ENCODE assay signal across 9 mouse cellular contexts in genomic region chr5:28123455-28123825, GRCm38 (mm10). TPM values are rescaled to one million over a fixed set of nuclear protein-coding genes. Genes with fewer than 3 reads are reported as not detected.
DNase-seq lines count a peak whose midpoint lies in the region; ATAC-seq and TF ChIP-seq lines count a peak whose summit lies in the region.
"Had no signal": no experiment of that assay in that cellular context is flagged by ENCODE, and none has a peak within 500 bp of the region (broad histone marks: within the 10 kb centered on the region; RNA-seq: fewer than 3 reads in every experiment).

No protein-coding gene starts in this region.

- peak overlapping the region; percentile 4; the same call in 1 of the 2 replicates for H3K4me2 ChIP-seq in CH12.LX (ENCODE audit: insufficient read depth, low read depth, poor library complexity, severe bottlenecking)
- no peak overlapping the region for H3K4me2 ChIP-seq in forebrain, postnatal 0 days (ENCODE audit: low read depth)

- in situ Hi-C loops in CH12.LX (cut with MboI; ENCODE audit: low pct_ligation_motif_present, low pct_unique_long_range_greater_than_20kb, low sequenced_read_pairs) = no loop called here

- no peaks in the 10 kb centered on the region for H3K9me3 ChIP-seq in heart, embryonic 10.5 days
- H3K9me3 ChIP-seq in CH12.LX (replicated peaks; ENCODE audit: low read length) = no peaks in the 10 kb centered on the region
- no peaks in the 10 kb centered on the region for H3K9me3 ChIP-seq in forebrain, postnatal 0 days (ENCODE audit: low read length)
- no peaks in the 10 kb centered on the region for H3K9me3 ChIP-seq in midbrain, embryonic 10.5 days (replicated peaks)

- TF ChIP-seq EP300 in CH12.LX (IDR thresholded peaks at IDR 0.05; ENCODE audit: low read length) = no peak

- no peak overlapping the region for H3K27ac ChIP-seq in heart, embryonic 10.5 days
- no peak overlapping the region for H3K27ac ChIP-seq in CH12.LX (ENCODE audit: insufficient read depth, low read depth)
- H3K27ac ChIP-seq in forebrain, postnatal 0 days (ENCODE audit: low read depth, low read length) = no peak overlapping the region
- peak overlapping the region; percentile 91 for H3K27ac ChIP-seq in midbrain, embryonic 10.5 days (replicated peaks)
- H3K27ac ChIP-seq in thymus, adult 2 months (ENCODE audit: control insufficient read depth, insufficient read depth, low read length) = no peak overlapping the region
- H3K27ac ChIP-seq: macrophage had no signal

- peaks cover 8% of the 10 kb centered on the region for H3K4me1 ChIP-seq in heart, embryonic 10.5 days
- no peaks in the 10 kb centered on the region for H3K4me1 ChIP-seq in CH12.LX (ENCODE audit: control insufficient read depth in 1 of 2, insufficient read depth in 2 of 2)
- no peaks in the 10 kb centered on the region for H3K4me1 ChIP-seq in forebrain, postnatal 0 days (ENCODE audit: insufficient read depth)
- H3K4me1 ChIP-seq in midbrain, embryonic 10.5 days = peaks cover 59% of the 10 kb centered on the region
- no peaks in the 10 kb centered on the region for H3K4me1 ChIP-seq in thymus, adult 2 months (replicated peaks; ENCODE audit: control insufficient read depth, insufficient read depth, low read length)

- peak overlapping the region; percentile 16; the same call in 1 of the 2 replicates for H3K4me3 ChIP-seq in heart, embryonic 10.5 days
- no peak overlapping the region for H3K4me3 ChIP-seq in CH12.LX (replicated peaks in 1 of 3; ENCODE audit: low read depth in 2 of 3, low read length in 2 of 3, poor library complexity in 1 of 3)
- H3K4me3 ChIP-seq in forebrain, postnatal 0 days (ENCODE audit: low read depth, low read length) = no peak overlapping the region
- H3K4me3 ChIP-seq in midbrain, embryonic 10.5 days = peak overlapping the region; percentile 57
- H3K4me3 ChIP-seq in thymus, adult 2 months (ENCODE audit: control insufficient read depth, insufficient read depth, low read length) = no peak overlapping the region

- no peaks in the 10 kb centered on the region for H3K36me3 ChIP-seq in heart, embryonic 10.5 days
- no peaks in the 10 kb centered on the region for H3K36me3 ChIP-seq in CH12.LX (replicated peaks in 1 of 2; ENCODE audit: control insufficient read depth in 1 of 2, insufficient read depth in 1 of 2, low read length in 1 of 2)
- H3K36me3 ChIP-seq in forebrain, postnatal 0 days (ENCODE audit: insufficient read depth) = no peaks in the 10 kb centered on the region
- H3K36me3 ChIP-seq in midbrain, embryonic 10.5 days = no peaks in the 10 kb centered on the region
- H3K36me3 ChIP-seq in thymus, adult 2 months (ENCODE audit: control insufficient read depth, insufficient read depth, low read length) = no peaks in the 10 kb centered on the region

- no peaks in the 10 kb centered on the region for H3K79me2 ChIP-seq in CH12.LX (replicated peaks; ENCODE audit: control insufficient read depth, extremely low read depth, insufficient read depth, poor library complexity, severe bottlenecking)

- TF ChIP-seq POLR2A in CH12.LX (IDR thresholded peaks at IDR 0.05; ENCODE audit: low read depth, low read length) = no peak
- TF ChIP-seq POLR2A in thymus, adult 2 months (IDR thresholded peaks at IDR 0.05; ENCODE audit: control insufficient read depth, extremely low read depth, insufficient read depth, low read length, poor library complexity) = no peak

- intact Hi-C loops in heart, postnatal 14 days (cut with DNase I) = loop anchor here (5.0 kb wide), 2 partner anchors 44 to 264 kb away; partner anchors contain the start of gene En2

- WGBS in heart, embryonic 10.5 days = 1% methylated on average over 11 of the region's 11 CpGs
- 2% methylated on average over 11 of the region's 11 CpGs for WGBS in forebrain, postnatal 0 days
- WGBS in midbrain, embryonic 10.5 days = under 1% methylated on average over 11 of the region's 11 CpGs
- WGBS in thymus, adult 2 months = 10% methylated on average over 11 of the region's 11 CpGs

- ATAC-seq in forebrain, postnatal 0 days = 0 out of 2 replicates have a peak, but pooled peaks have one; percentile 3

- DNase-seq in heart, embryonic 10.5 days (ENCODE audit: low spot score) = no peak
- no peak for DNase-seq in heart, postnatal 14 days
- no peak for DNase-seq in CH12.LX (ENCODE audit: extremely low read depth)
- no peak for DNase-seq in forebrain, postnatal 0 days
- no peak for DNase-seq in midbrain, embryonic 10.5 days (ENCODE audit: low spot score)
- no peak for DNase-seq in right cerebral cortex, adult 2 months (ENCODE audit: low spot score in 2 of 2)
- no peak for DNase-seq in right cerebral cortex, postnatal 10 days (ENCODE audit: low spot score in 2 of 2)
- DNase-seq in thymus, adult 2 months = no peak

- no peak overlapping the region for H3K9ac ChIP-seq in CH12.LX (ENCODE audit: insufficient read depth, low read depth)
- H3K9ac ChIP-seq in forebrain, postnatal 0 days = no peak overlapping the region

- dilution Hi-C loops in CH12.LX (cut with MboI; ENCODE audit: extremely low pct_ligation_motif_present, extremely low pct_unique_long_range_greater_than_20kb, low sequenced_read_pairs) = no loop called here

- no peak for TF ChIP-seq CTCF in CH12.LX (conservative IDR thresholded peaks at IDR 0.05 in 1 of 2, IDR thresholded peaks at IDR 0.05 in 1 of 2; ENCODE audit: low read depth in 2 of 2, low read length in 2 of 2)
- TF ChIP-seq CTCF in forebrain, postnatal 0 days (IDR thresholded peaks at IDR 0.05; ENCODE audit: low read depth) = no peak
- TF ChIP-seq CTCF in thymus, adult 2 months (IDR thresholded peaks at IDR 0.05; ENCODE audit: borderline replicate concordance, control insufficient read depth, extremely low read depth, insufficient read depth, low read length, poor library complexity) = no peak

- no peak for TF ChIP-seq RAD21 in CH12.LX (IDR thresholded peaks at IDR 0.05; ENCODE audit: low read depth, low read length)

- peaks cover 100% of the 10 kb centered on the region for H3K27me3 ChIP-seq in heart, embryonic 10.5 days (ENCODE audit: insufficient read depth, poor library complexity, severe bottlenecking)
- peaks cover 52% of the 10 kb centered on the region for H3K27me3 ChIP-seq in CH12.LX (replicated peaks)
- peaks cover 91% of the 10 kb centered on the region for H3K27me3 ChIP-seq in forebrain, postnatal 0 days (ENCODE audit: insufficient read depth, low read length)
- H3K27me3 ChIP-seq in midbrain, embryonic 10.5 days (ENCODE audit: low read depth, poor library complexity, severe bottlenecking) = peaks cover 100% of the 10 kb centered on the region
- H3K27me3 ChIP-seq in thymus, adult 2 months (ENCODE audit: control insufficient read depth, insufficient read depth, low read length) = peaks cover 10% of the 10 kb centered on the region

TF ChIP-seq in CH12.LX, 34 proteins besides CTCF, POLR2A, EP300 and RAD21:
- TF ChIP-seq CHD1 (IDR thresholded peaks at IDR 0.05; ENCODE audit: low read depth, low read length) (no peak), SMC3 (IDR thresholded peaks at IDR 0.05; ENCODE audit: low read depth, low read length) (no peak), GABPA (IDR thresholded peaks at IDR 0.05; ENCODE audit: insufficient replicate concordance, low read depth, low read length) (no peak), CHD2 (IDR thresholded peaks at IDR 0.05; ENCODE audit: low read length) (no peak), ETS1 (conservative IDR thresholded peaks at IDR 0.05; ENCODE audit: low read depth, low read length) (no peak), MEF2A (IDR thresholded peaks at IDR 0.05; ENCODE audit: borderline replicate concordance, low read depth, low read length) (no peak), TCF12 (IDR thresholded peaks at IDR 0.05; ENCODE audit: low read depth, low read length) (no peak), USF2 (conservative IDR thresholded peaks at IDR 0.05; ENCODE audit: low read depth, low read length) (no peak), USF1 (IDR thresholded peaks at IDR 0.05; ENCODE audit: low read depth, low read length) (no peak), JUN (IDR thresholded peaks at IDR 0.05; ENCODE audit: insufficient read depth, low read depth, low read length) (no peak), HCFC1 (IDR thresholded peaks at IDR 0.05; ENCODE audit: low read depth, low read length) (no peak), SIN3A (IDR thresholded peaks at IDR 0.05; ENCODE audit: low read length) (no peak)
TF ChIP-seq in CH12.LX: peak in this region for 0.

RNA-seq across cellular contexts. Expression of gene En2, which starts 42.1 kb away (rescaled TPM):
- not detected in 2 replicates for polyA plus RNA-seq in heart, embryonic 10.5 days (2016; fragmentation: Nextera tagmentation; extraction: Ambion mirVana)
- total RNA-seq in heart, postnatal 14 days (2021) = not detected
- total RNA-seq in CH12.LX (2012; rRNA removed) (not detected in 2 replicates), CH12.LX (2014; rRNA removed) (not detected in 2 replicates)
- not detected in 2 replicates for polyA plus RNA-seq in CH12.LX (2012; ENCODE audit: insufficient read length, low read depth)
- total RNA-seq in forebrain, postnatal 0 days (2014; rRNA removed) = 0.05 and 0.46 TPM in 2 replicates
- polyA plus RNA-seq in forebrain, postnatal 0 days (2015; fragmentation: Nextera tagmentation; extraction: Ambion mirVana) = not detected in 2 replicates
- 0.84 and 1.1 TPM in 2 replicates for polyA plus RNA-seq in midbrain, embryonic 10.5 days (2016; fragmentation: Nextera tagmentation; extraction: Ambion mirVana)
- polyA plus RNA-seq in thymus, adult 2 months (2012; rRNA removed) = 0.04 and 0.10 TPM in 2 replicates
- polyA plus RNA-seq: macrophage had no signal

RNA-seq across cellular contexts. Expression of gene Insig1, which starts 52.3 kb away (rescaled TPM):
- polyA plus RNA-seq in heart, embryonic 10.5 days (2016; fragmentation: Nextera tagmentation; extraction: Ambion mirVana) = 38.7 and 39.6 TPM in 2 replicates
- total RNA-seq in heart, postnatal 14 days (2021) = 10 to 100 TPM; 14.2 to 14.7 TPM
- 79.4 and 86.8 TPM in 2 replicates for total RNA-seq in CH12.LX (2012; rRNA removed)
- total RNA-seq in CH12.LX (2014; rRNA removed) = 162 and 217 TPM in 2 replicates
- polyA plus RNA-seq in CH12.LX (2012; ENCODE audit: insufficient read length, low read depth) = 92.3 and 96.9 TPM in 2 replicates
- 127 and 140 TPM in 2 replicates for total RNA-seq in forebrain, postnatal 0 days (2014; rRNA removed)
- polyA plus RNA-seq in forebrain, postnatal 0 days (2015; fragmentation: Nextera tagmentation; extraction: Ambion mirVana) = 100 and 101 TPM in 2 replicates
- polyA plus RNA-seq in midbrain, embryonic 10.5 days (2016; fragmentation: Nextera tagmentation; extraction: Ambion mirVana) = 107 and 125 TPM in 2 replicates
- polyA plus RNA-seq in thymus, adult 2 months (2012; rRNA removed) = 39.6 and 51.7 TPM in 2 replicates

Comparison
In these comparisons a context has a peak if more than half of its experiments do, and no peak if none do; other contexts are left out.
1. H3K4me3 ChIP-seq: peak in heart, embryonic 10.5 days (single experiment) and midbrain, embryonic 10.5 days (single experiment); none in CH12.LX (0 of 3), forebrain, postnatal 0 days (single experiment) and thymus, adult 2 months (single experiment).